Mouse (Mus musculus): ENCODE results near the gene Mtmr3.

GRCm38 (mm10) chr11:4436631-4437030, 158.0 kb downstream of the Mtmr3 start:
- TF ChIP-seq CTCF (IDR thresholded peaks at IDR 0.05; ENCODE audit: extremely low read depth, insufficient read depth, insufficient read length, insufficient replicate concordance) (no peak), POLR2A (IDR thresholded peaks at IDR 0.05; ENCODE audit: low read depth, low read length) (no peak)
